Mouse (Mus musculus) spleen, postnatal 14 days (tissue): ENCODE measurements around the gene Mrgpre.

ENCODE experiments used
- DNase-seq, 2 experiments: peaks; one replicate each; pipeline ENCODE4 v3.0.0; 2021 to 2022; ENCODE audit warnings: low spot score in 2 of 2

The Mrgpre gene

DNA sequence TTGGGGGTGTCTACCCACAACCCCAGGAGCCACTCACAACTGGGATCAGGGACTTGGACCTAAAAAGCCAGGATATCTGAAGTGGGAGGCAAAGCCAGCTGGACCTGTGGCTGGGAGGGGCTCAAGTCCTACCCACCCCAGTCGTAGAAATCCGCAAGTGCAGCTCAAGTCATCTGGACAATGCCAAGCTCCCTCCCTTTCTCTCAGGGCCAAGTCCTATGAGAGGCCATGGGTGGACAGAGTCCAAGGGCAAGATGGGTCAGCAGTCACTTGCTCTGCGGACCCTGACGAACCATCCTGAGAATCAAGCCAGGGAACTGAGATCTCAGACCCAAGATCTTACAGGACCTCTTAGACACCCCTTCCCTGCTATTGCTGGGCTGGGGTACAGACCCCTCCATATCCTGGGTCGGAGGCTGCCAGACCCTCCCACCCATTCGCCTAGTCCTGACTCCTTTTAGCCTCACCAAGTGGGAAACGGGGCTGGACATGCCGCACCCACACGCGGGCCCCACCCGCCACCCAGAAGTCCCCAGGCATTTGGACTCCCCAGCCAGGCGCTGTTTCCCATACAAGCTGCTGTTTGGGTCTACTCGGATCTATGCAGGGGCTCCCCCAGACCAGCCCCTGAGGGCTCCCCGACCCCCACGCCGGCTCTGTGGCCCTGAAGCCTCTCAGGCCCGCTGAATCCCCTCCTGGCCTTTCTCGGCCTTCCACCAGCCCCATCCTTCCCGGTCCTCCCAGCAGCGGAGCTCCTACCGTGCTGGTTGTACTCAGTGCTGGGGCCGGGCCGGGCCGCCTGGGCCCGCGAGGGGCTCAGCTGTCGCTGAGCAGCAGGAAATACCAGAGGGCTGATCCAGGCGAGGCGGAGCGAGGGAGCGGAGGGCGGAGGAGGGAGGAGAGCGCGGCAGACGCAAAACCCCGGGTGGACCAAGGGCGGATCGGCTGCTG lies 44.5 kb downstream of the Mrgpre start:
- peak; percentile 19 to 22 for DNase-seq

DNA sequence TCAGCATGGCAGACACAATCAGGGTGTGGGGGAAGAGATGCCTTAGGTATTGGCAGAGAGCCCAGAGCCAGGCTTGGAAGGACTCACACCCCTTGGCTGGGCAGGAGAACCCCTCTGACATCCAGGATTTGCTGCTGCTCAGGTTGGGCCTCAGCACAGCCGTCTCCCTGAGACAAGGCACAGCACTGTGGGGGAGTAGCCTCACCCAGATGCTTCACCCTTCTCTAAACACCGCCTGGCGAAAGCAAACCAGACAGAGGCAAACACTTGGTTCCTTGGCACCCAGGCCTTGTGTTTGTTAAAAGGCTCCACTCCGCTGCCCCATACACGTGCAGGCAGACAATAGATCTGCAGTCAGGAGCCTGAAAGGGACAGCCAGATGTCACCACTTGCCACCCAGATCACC lies 45.7 kb downstream of the Mrgpre start:
- DNase-seq = no peak

DNA sequence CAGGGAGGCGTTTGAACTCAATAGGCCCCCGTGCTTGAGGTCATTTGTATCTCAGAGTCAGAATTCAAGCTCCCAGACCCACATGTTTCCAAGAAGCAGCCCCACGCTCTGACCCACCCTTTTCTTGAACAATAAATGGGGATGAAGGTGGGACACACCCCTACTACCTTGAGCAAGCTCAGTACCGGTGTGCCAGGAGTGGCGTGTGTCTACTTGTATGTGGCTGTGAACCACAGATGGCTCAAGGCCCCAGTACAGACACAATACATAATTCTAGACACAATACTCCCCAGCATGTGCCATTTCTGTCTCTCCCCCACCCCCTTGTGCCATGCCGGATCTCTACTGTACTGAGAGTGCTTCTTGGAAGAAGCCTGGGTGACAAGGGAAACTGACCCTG lies 46.1 kb downstream of the Mrgpre start:
- DNase-seq = no peak

DNA sequence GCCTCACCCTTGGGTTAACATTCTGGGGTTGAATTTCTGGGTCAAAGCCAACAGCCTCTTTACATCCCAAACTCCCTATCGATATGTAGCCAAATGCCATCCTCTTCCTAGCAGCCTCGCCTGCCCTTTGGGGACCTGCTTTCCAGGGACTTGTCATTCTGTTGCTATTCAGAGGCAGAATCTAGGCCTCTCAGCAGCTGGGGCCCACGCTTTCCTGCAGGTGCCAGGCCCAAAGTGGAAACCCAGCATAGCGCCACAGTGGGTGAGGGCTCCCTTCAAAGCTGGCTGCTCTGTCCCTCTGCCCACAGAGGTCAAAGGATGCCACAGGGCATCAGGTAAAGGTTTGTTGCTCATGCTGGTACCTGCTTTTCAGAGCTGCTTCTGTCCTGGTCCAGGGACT lies 50.6 kb downstream of the Mrgpre start:
- DNase-seq = no peak

DNA sequence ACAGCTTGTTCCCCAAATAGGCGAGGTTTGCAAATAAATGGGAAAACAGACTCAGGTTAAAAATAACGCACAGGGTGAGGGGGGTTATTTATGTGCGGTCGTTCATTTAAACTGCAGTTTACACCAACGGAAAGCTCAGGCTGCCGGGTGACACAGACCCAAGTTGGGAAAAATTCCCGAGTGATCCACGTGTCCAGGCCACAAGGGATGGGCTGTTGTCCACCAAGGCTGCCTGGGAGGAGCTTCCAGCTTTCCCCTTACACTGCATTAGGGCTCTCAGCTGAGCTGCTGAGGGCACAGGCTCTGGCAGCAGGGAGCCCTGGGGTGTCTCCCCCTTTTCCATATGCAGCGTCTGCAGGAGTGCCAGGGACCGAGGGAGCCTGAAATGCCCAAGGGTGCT lies 54.4 kb downstream of the Mrgpre start:
- no peak for DNase-seq
